In the genomic region with DNA sequence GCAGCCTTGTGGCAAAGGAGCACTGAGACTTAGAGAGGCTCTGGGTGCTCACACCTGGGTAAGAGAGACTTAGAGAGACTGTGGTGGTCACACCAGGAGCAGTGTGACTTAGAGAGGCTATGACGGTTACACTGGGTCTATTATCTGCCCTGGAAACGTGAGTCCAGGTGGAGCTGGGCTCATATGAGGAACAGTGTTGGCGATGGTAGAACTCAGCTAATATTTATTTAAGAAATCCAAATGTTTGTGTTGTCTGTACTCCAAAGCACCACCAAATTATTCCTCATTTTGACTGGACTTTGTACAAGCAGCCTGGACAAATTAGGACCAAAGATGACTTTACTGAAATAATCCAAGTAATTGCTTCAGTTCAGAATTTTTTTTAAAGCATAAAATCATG, we compare ENCODE assay signal across 21 mouse cellular contexts.
DNase-seq lines count a peak whose midpoint lies in the region; ATAC-seq lines count a peak whose summit lies in the region.
"Had no signal": no experiment of that assay in that cellular context is flagged by ENCODE, and none has a peak within 500 bp of the region (broad histone marks: within the 10 kb centered on the region; RNA-seq: fewer than 3 reads in every experiment).

No protein-coding gene starts in this region.

- 66% methylated on average over 3 of the region's 3 CpGs for WGBS in hindbrain, embryonic 10.5 days
- WGBS in hindbrain, embryonic 16.5 days: 54% methylated on average over 3 of the region's 3 CpGs
- 42% methylated on average over 3 of the region's 3 CpGs for WGBS in liver, embryonic 15.5 days (ENCODE audit: insufficient replicate concordance)
- WGBS in neural tube, embryonic 15.5 days: 60% methylated on average over 3 of the region's 3 CpGs
- 69% methylated on average over 3 of the region's 3 CpGs for WGBS in midbrain, embryonic 15.5 days

- H3K36me3 ChIP-seq in hindbrain, embryonic 10.5 days: no peaks in the 10 kb centered on the region
- no peaks in the 10 kb centered on the region for H3K36me3 ChIP-seq in hindbrain, embryonic 16.5 days (ENCODE audit: control insufficient read depth, insufficient read depth, low read length)
- no peaks in the 10 kb centered on the region for H3K36me3 ChIP-seq in liver, embryonic 15.5 days (replicated peaks)
- no peaks in the 10 kb centered on the region for H3K36me3 ChIP-seq in neural tube, embryonic 15.5 days
- no peaks in the 10 kb centered on the region for H3K36me3 ChIP-seq in midbrain, embryonic 15.5 days (replicated peaks)
- H3K36me3 ChIP-seq: embryonic facial prominence, embryonic 10.5 days; heart, embryonic 15.5 days had no signal

- no peak overlapping the region for H3K4me3 ChIP-seq in hindbrain, embryonic 10.5 days
- H3K4me3 ChIP-seq in hindbrain, embryonic 16.5 days (ENCODE audit: low read length): no peak overlapping the region
- H3K4me3 ChIP-seq in liver, embryonic 15.5 days (replicated peaks): no peak overlapping the region
- no peak overlapping the region for H3K4me3 ChIP-seq in neural tube, embryonic 15.5 days (replicated peaks)
- H3K4me3 ChIP-seq in midbrain, embryonic 15.5 days: no peak overlapping the region
- H3K4me3 ChIP-seq: embryonic facial prominence, embryonic 10.5 days; heart, adult 2 months; heart, embryonic 15.5 days had no signal

- no peaks in the 10 kb centered on the region for H3K9me3 ChIP-seq in hindbrain, embryonic 10.5 days
- H3K9me3 ChIP-seq in hindbrain, embryonic 16.5 days (ENCODE audit: control insufficient read depth, low read length): no peaks in the 10 kb centered on the region
- H3K9me3 ChIP-seq in liver, embryonic 15.5 days (replicated peaks): no peaks in the 10 kb centered on the region
- no peaks in the 10 kb centered on the region for H3K9me3 ChIP-seq in neural tube, embryonic 15.5 days (replicated peaks)
- no peaks in the 10 kb centered on the region for H3K9me3 ChIP-seq in midbrain, embryonic 15.5 days
- H3K9me3 ChIP-seq: embryonic facial prominence, embryonic 10.5 days; heart, embryonic 15.5 days had no signal

- H3K27me3 ChIP-seq in hindbrain, embryonic 10.5 days (ENCODE audit: insufficient read depth, poor library complexity, severe bottlenecking): peaks cover 15% of the 10 kb centered on the region
- H3K27me3 ChIP-seq in hindbrain, embryonic 16.5 days (replicated peaks; ENCODE audit: control insufficient read depth, insufficient read depth, low read length): no peaks in the 10 kb centered on the region
- no peaks in the 10 kb centered on the region for H3K27me3 ChIP-seq in liver, embryonic 15.5 days
- no peaks in the 10 kb centered on the region for H3K27me3 ChIP-seq in neural tube, embryonic 15.5 days (replicated peaks)
- no peaks in the 10 kb centered on the region for H3K27me3 ChIP-seq in midbrain, embryonic 15.5 days (replicated peaks)
- H3K27me3 ChIP-seq: CH12.LX, Patski had no signal

- no peak overlapping the region for H3K4me2 ChIP-seq in hindbrain, embryonic 16.5 days (ENCODE audit: low read length)
- no peak overlapping the region for H3K4me2 ChIP-seq in liver, embryonic 15.5 days
- no peak overlapping the region for H3K4me2 ChIP-seq in neural tube, embryonic 15.5 days
- H3K4me2 ChIP-seq in midbrain, embryonic 15.5 days: no peak overlapping the region
- H3K4me2 ChIP-seq: heart, embryonic 11.5 days; heart, embryonic 15.5 days had no signal

- no peak for DNase-seq in hindbrain, embryonic 10.5 days (ENCODE audit: low spot score)
- DNase-seq in liver: no peak
- DNase-seq in neural tube, embryonic 10.5 days (ENCODE audit: extremely low spot score, low spot score): no peak
- no peak for DNase-seq in urinary bladder, adult 18-20 months (ENCODE audit: low spot score in 2 of 2)
- DNase-seq: adrenal gland, postnatal 14 days; cerebellum, adult 18-20 months; cerebellum, adult 9-11 months; cerebellum, postnatal 36 days; gastrocnemius, postnatal 14 days; heart, adult 2 months; heart, postnatal 14 days had no signal

- no peak for ATAC-seq in hindbrain, embryonic 16.5 days
- 0 out of 2 replicates have a peak, but pooled peaks have one; percentile 47 for ATAC-seq in liver, embryonic 15.5 days (ENCODE audit: insufficient read depth)
- no peak for ATAC-seq in neural tube, embryonic 15.5 days (ENCODE audit: low FRiP score)
- no peak for ATAC-seq in midbrain, embryonic 15.5 days (replicated peaks)
- ATAC-seq: activated CD4-positive, CD25-positive, alpha-beta regulatory T cell, adult 4 months; Patski had no signal

- H3K27ac ChIP-seq in hindbrain, embryonic 10.5 days: 0 out of 2 replicates have a peak overlapping the region, but pooled peaks have one; percentile 41
- no peak overlapping the region; the same call in 1 of the 2 replicates for H3K27ac ChIP-seq in hindbrain, embryonic 16.5 days (ENCODE audit: low read depth, low read length)
- no peak overlapping the region for H3K27ac ChIP-seq in liver, embryonic 15.5 days (replicated peaks)
- H3K27ac ChIP-seq in neural tube, embryonic 15.5 days (replicated peaks): 0 out of 2 replicates have a peak overlapping the region, but pooled peaks have one; percentile 3
- peak overlapping the region; percentile 43; the same call in 1 of the 2 replicates for H3K27ac ChIP-seq in midbrain, embryonic 15.5 days
- H3K27ac ChIP-seq: embryonic facial prominence, embryonic 10.5 days; heart, adult 2 months; heart, embryonic 15.5 days had no signal

- H3K9ac ChIP-seq in hindbrain, embryonic 16.5 days (ENCODE audit: low read depth, low read length): no peak overlapping the region
- H3K9ac ChIP-seq in liver, embryonic 15.5 days: no peak overlapping the region
- no peak overlapping the region for H3K9ac ChIP-seq in neural tube, embryonic 15.5 days (replicated peaks)
- no peak overlapping the region for H3K9ac ChIP-seq in midbrain, embryonic 15.5 days
- H3K9ac ChIP-seq: heart, embryonic 15.5 days had no signal

- H3K4me1 ChIP-seq in hindbrain, embryonic 10.5 days (replicated peaks): peaks cover 62% of the 10 kb centered on the region
- peaks cover 27% of the 10 kb centered on the region for H3K4me1 ChIP-seq in hindbrain, embryonic 16.5 days (ENCODE audit: control insufficient read depth, insufficient read depth, low read depth, low read length)
- H3K4me1 ChIP-seq in liver, embryonic 15.5 days (replicated peaks): no peaks in the 10 kb centered on the region; the same call in 1 of the 2 replicates
- H3K4me1 ChIP-seq in neural tube, embryonic 15.5 days: peaks cover 44% of the 10 kb centered on the region
- peaks cover 43% of the 10 kb centered on the region for H3K4me1 ChIP-seq in midbrain, embryonic 15.5 days
- H3K4me1 ChIP-seq: heart, embryonic 15.5 days had no signal

Comparison
In these comparisons a context has a peak if more than half of its experiments do, and no peak if none do; other contexts are left out.
1. H3K27ac ChIP-seq: peak in hindbrain, embryonic 10.5 days (single experiment), neural tube, embryonic 15.5 days (single experiment) and midbrain, embryonic 15.5 days (single experiment); none in hindbrain, embryonic 16.5 days (single experiment) and liver, embryonic 15.5 days (single experiment).